Mouse (Mus musculus) liver, adult 2 months (tissue): ENCODE results near the gene Slc39a9. TPM values are rescaled to one million over a fixed set of nuclear protein-coding genes. Genes with fewer than 3 reads are reported as not detected.
A peak's percentile ranks its signal among the peaks of the same experiment; 100 is the strongest.

Source experiments
- DNase-seq: peaks from one replicate; pipeline ENCODE4 v3.0.0-alpha.2; 2011; ENCODE audit warnings: low read depth, low spot score; ENCODE audit errors: extremely low read depth
- H3K27ac ChIP-seq: fragments of 200-500 bp; replicated peaks from 2 replicates; pipeline ENCODE4 v1.5.1; 2012; ENCODE audit warnings: low read depth, mild to moderate bottlenecking, control low read depth, inconsistent platforms, low read length; ENCODE audit not compliant: insufficient read depth
- H3K27me3 ChIP-seq: fragments of 200-500 bp; 2 replicates; pipeline ENCODE4 v1.6.1; 2012; ENCODE audit warnings: mild to moderate bottlenecking, moderate library complexity, low read length, inconsistent platforms; ENCODE audit not compliant: control insufficient read depth, insufficient read depth
- H3K36me3 ChIP-seq: fragments of 200-500 bp; 2 replicates; pipeline ENCODE4 v1.6.1; 2012; ENCODE audit warnings: low read length, inconsistent platforms; ENCODE audit not compliant: control insufficient read depth, insufficient read depth
- H3K4me1 ChIP-seq: fragments of 200-500 bp; 2 replicates; pipeline ENCODE4 v1.6.1; 2011; ENCODE audit warnings: low read length; ENCODE audit not compliant: control insufficient read depth, insufficient read depth
- H3K4me3 ChIP-seq: fragments of 200-500 bp; 2 replicates; pipeline ENCODE4 v1.5.1; 2011; ENCODE audit warnings: low read depth, mild to moderate bottlenecking, control low read depth, low read length, moderate library complexity; ENCODE audit not compliant: insufficient read depth
- H3K79me2 ChIP-seq: fragments of 200-500 bp; 2 replicates; pipeline ENCODE4 v1.6.1; 2012; ENCODE audit warnings: inconsistent platforms, mild to moderate bottlenecking, low read length, moderate library complexity; ENCODE audit not compliant: control insufficient read depth, insufficient read depth
- H3K9ac ChIP-seq: fragments of 200-500 bp; 2 replicates; pipeline ENCODE4 v1.6.1; 2012; ENCODE audit warnings: low read depth, mild to moderate bottlenecking, control low read depth, inconsistent platforms, low read length
- CTCF ChIP-seq: fragments of 200-500 bp; IDR thresholded peaks from 2 replicates; pipeline ENCODE4 v1.5.1; 2011; ENCODE audit warnings: low read depth, low read length, control low read depth
- POLR2A ChIP-seq: fragments of 200-500 bp; IDR thresholded peaks from 2 replicates; pipeline ENCODE4 v1.6.1; 2011; ENCODE audit warnings: low read length, control low read depth; ENCODE audit not compliant: insufficient read depth; ENCODE audit errors: extremely low read depth
- WGBS: fragments of 180-500 bp; shearing (Covaris S2); methylation state at CpG from one replicate; pipeline ENCODE4 v1.1.7; 2018; 5-methylcytosine and 5-hydroxymethylcytosine counted together
- polyA plus RNA-seq: library from polyadenylated mRNA; depleted of rRNA; stranded (reverse); fragments of >200 nt; gene quantifications from 2 replicates; pipeline ENCODE4 v1.2.3, GENCODE M21; 2012
- total RNA-seq: library from RNA; depleted of rRNA; stranded (reverse); fragments of >200 nt; gene quantifications from 2 replicates; pipeline ENCODE4 v1.2.3, GENCODE M21; 2014

The Slc39a9 gene
- total and polyA plus RNA-seq, 2 experiments, result 20.8 to 51.4 TPM

DNA sequence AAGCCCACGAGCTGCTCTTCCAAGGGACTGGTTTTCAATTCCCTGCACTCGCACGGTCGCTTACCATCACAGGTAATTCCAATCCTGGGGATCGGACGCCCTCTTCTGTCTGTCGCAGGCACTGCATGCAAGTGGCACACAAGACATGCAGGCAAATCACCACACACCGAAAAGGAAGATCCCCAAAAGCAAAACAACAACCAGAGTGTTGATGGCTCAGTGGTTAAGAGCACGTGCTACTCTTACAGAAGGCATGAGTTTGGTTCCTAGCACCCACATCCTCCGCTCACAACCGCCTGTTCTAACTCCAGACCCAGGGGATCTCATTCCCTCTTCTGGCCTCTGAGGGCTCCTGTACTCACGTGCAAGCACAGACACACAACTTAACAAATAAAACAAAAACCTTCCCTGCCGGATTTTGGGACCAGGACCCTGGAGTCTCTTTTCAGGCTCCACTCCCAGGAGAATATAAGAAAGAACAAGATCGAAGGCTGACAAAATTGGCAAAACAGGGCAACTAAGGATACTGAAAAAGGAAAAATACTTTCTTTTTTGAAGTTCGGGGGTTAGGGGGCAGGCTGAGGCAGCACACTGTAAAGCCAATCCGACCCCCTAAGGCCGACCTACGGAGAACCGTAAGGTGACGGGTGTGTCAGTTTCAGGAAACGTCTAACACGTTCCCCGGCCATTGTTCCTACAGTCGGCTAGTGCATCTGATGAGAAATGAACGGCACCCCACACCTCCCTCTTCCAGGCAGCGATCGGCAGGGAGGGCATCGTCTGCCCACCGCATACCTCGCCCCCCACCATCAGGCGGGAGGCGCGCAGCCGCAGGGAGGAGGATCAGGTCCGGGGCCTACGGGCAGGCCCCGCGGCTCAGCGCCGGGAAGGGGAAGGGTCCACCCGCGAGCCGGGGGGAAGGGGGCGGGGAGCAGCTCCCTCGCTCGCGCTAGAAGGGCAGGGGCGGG is 674 bp upstream of the Slc39a9 start:
- TF ChIP-seq POLR2A (no peak), CTCF (peak; percentile 87)
- peak; percentile 40 for DNase-seq
- 3% methylated on average over 48 of the region's 48 CpGs for WGBS
- peaks cover 10% of the 10 kb centered on the region; the same call in 1 of the 2 replicates for H3K79me2 ChIP-seq
- peak overlapping the region; percentile 88 for H3K9ac ChIP-seq
- H3K36me3 ChIP-seq, result peaks cover 22% of the 10 kb centered on the region
- no peaks in the 10 kb centered on the region for H3K27me3 ChIP-seq
- peak overlapping the region; percentile 74 for H3K4me3 ChIP-seq
- no peak overlapping the region for H3K27ac ChIP-seq
- peaks cover 12% of the 10 kb centered on the region for H3K4me1 ChIP-seq

DNA sequence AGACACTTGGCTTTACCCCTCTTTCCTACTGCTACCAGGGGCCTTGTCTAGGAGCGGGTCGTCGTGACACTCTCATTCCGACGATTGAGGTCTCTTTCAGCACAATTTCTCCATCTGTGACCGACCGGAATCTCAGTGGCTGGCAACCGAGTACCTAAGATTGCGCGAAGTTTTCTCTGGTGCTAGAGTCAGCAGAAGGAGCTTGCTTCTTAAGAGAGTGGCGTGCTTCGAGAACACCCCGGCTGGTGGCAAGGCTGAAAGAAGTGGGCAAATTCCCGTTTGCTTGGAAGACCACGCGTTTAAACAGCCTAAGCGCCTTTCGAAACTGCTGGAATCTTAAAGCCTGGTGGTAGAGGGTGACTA is 804 bp downstream of the Slc39a9 start:
- no peaks in the 10 kb centered on the region for H3K27me3 ChIP-seq

DNA sequence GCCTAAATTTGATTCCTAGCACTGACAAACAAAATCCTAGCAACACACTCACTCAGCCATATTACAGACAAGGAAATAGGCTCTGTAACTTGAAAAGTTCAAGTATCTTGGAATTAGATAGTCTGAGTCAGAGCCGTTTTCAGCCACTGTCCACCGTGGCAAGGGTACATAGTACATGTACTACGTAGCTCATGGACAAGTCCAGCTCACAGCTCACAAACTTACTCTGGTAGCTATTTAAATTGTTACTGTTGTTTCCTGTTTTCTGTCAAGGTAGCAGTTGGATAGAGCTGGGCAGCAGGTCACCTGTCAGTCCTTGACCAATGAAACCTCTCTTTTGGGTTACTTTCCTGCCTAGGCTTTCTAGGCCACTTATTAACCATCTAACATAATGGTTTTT is 2.7 kb downstream of the Slc39a9 start:
- WGBS, result 27% methylated on average over 3 of the region's 3 CpGs
- Histone ChIP-seq H3K9ac (no peak overlapping the region), H3K36me3 (0 out of 2 replicates have a peak, but pooled peaks cover 2% of the 10 kb centered on the region), H3K27ac (no peak overlapping the region), H3K4me1 (peaks cover 12% of the 10 kb centered on the region), H3K4me3 (no peak overlapping the region), H3K27me3 (no peaks in the 10 kb centered on the region), H3K79me2 (peaks cover 20% of the 10 kb centered on the region; the same call in 1 of the 2 replicates)
- peak; percentile 35 for DNase-seq
- TF ChIP-seq POLR2A (no peak), CTCF (no peak)

More for the DNA sequence above, 804 bp downstream of the Slc39a9 start:
- H3K36me3 ChIP-seq, result peaks cover 10% of the 10 kb centered on the region
- 2% methylated on average over 18 of the region's 18 CpGs for WGBS
- TF ChIP-seq CTCF (no peak), POLR2A (no peak)
- peak overlapping the region; percentile 52 for H3K27ac ChIP-seq
- DNase-seq, result no peak
- peaks cover 17% of the 10 kb centered on the region; the same call in 1 of the 2 replicates for H3K79me2 ChIP-seq
- peaks cover 12% of the 10 kb centered on the region for H3K4me1 ChIP-seq
- peak overlapping the region; percentile 81 for H3K9ac ChIP-seq
- H3K4me3 ChIP-seq, result peak overlapping the region; percentile 74

DNA sequence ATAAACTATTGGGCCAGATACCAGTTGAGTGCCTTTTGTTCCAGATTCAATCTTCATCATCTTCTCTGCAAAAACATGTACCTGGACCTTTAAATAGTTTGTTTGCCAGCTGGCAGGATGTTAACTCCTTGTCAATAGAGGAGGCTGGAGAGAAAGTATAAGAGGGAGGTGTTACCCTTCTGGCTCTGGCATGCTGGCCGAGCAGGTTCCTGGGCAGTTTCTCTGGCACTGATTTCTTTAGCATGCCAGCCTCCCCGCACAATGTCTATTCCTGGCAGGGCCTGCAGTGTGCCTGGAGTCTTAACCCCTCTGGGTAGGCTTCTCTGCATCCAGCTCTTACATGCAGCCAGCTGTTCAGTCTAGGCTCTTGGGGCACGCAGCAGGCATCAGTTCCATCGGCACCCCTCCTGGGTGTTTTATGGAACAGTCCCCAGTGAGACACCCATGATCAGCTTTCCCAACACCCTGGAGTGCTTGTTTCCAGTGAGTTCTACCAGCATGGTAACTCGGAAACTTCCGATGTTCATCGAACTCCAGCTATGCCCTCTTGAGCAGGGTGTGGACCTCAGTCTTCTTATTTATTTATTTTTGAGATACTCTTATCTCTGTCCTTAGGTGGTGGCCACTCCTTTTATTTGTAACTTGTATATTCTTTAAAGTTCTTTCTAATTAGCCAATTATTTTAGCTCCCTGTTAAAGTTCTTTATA is 10.4 kb downstream of the Slc39a9 start:
- TF ChIP-seq CTCF (no peak), POLR2A (no peak)
- peak; percentile 95 for DNase-seq
- no peak overlapping the region; the same call in 1 of the 2 replicates for H3K4me3 ChIP-seq
- H3K27me3 ChIP-seq, result no peaks in the 10 kb centered on the region
- peaks cover 21% of the 10 kb centered on the region; the same call in 1 of the 2 replicates for H3K79me2 ChIP-seq
- H3K36me3 ChIP-seq, result no peaks in the 10 kb centered on the region
- peak overlapping the region; percentile 62 for H3K27ac ChIP-seq
- 25% methylated on average over 7 of the region's 7 CpGs for WGBS
- peaks cover 16% of the 10 kb centered on the region for H3K4me1 ChIP-seq
- peak overlapping the region; percentile 22; the same call in 1 of the 2 replicates for H3K9ac ChIP-seq

DNA sequence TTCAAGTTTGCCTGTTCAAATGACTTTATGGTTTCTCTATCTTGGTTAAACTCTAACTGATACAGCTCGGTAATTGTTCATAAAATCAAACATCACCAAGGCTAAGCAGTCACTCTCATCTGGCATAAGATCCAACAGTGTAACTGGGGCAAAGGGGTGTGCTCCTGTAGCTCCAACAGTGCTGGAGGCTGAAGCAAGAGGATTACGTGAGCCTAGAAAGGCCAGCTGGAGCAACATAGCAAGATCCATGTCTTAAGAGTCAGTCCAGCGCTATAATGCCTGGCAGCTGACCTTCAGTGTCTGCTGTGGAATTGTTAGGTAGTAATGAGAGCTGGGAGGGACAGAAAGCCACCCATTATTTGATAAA is 11.0 kb downstream of the Slc39a9 start:
- Histone ChIP-seq H3K27me3 (no peaks in the 10 kb centered on the region), H3K27ac (peak overlapping the region; percentile 41), H3K4me1 (peaks cover 16% of the 10 kb centered on the region), H3K36me3 (no peaks in the 10 kb centered on the region), H3K9ac (no peak overlapping the region), H3K79me2 (peaks cover 21% of the 10 kb centered on the region; the same call in 1 of the 2 replicates), H3K4me3 (no peak overlapping the region)
- peak; percentile 90 for DNase-seq
- no peak for TF ChIP-seq CTCF
- no peak for TF ChIP-seq POLR2A
- 23% methylated on average over 3 of the region's 3 CpGs for WGBS
